Mouse (Mus musculus) MEL (cell line): ENCODE results near the gene Asb8. TPM values are rescaled to one million over a fixed set of nuclear protein-coding genes. Genes with fewer than 3 reads are reported as not detected.

Experiments used
- DNase-seq: peaks from one replicate; pipeline ENCODE4 v3.0.0; 2011; ENCODE audit warnings: low read depth, low spot score
- H3K27ac ChIP-seq: 2 replicates; pipeline ENCODE4 v1.5.1; 2012; ENCODE audit warnings: low read depth, mild to moderate bottlenecking, control low read depth, low read length, moderate library complexity; ENCODE audit not compliant: control insufficient read depth
- H3K27me3 ChIP-seq, 2 experiments: fragments of 150-350 bp in 1 of 2; sonication (generic) in 1 of 2; 2 replicates each; pipeline ENCODE4 v1.6.1; 2012; ENCODE audit warnings: low read length in 2 of 2, mild to moderate bottlenecking in 2 of 2, improper control_type of control experiment in 1 of 2, moderate library complexity in 1 of 2; ENCODE audit not compliant: insufficient read depth in 2 of 2, control insufficient read depth in 1 of 2
- H3K36me3 ChIP-seq, 2 experiments: 2 replicates each; pipeline ENCODE4 v1.6.1; 2012 to 2014; ENCODE audit warnings: low read length in 2 of 2, improper control_type of control experiment in 1 of 2, inconsistent platforms in 1 of 2, mild to moderate bottlenecking in 1 of 2; ENCODE audit not compliant: insufficient read depth in 2 of 2, control insufficient read depth in 1 of 2
- H3K4me1 ChIP-seq, 2 experiments: fragments of 150-350 bp in 1 of 2; sonication (generic) in 1 of 2; 2 replicates each; pipeline ENCODE4 v1.6.1; 2012; ENCODE audit warnings: low read length in 2 of 2, improper control_type of control experiment in 1 of 2, mild to moderate bottlenecking in 1 of 2; ENCODE audit not compliant: insufficient read depth in 2 of 2, control insufficient read depth in 1 of 2
- H3K4me3 ChIP-seq, 2 experiments: fragments of 150-350 bp in 1 of 2; sonication (generic) in 1 of 2; 2 replicates each; pipeline ENCODE4 v1.5.1; 2012; ENCODE audit warnings: low read depth in 2 of 2, low read length in 2 of 2, mild to moderate bottlenecking in 2 of 2, moderate library complexity in 2 of 2, control low read depth in 1 of 2, improper control_type of control experiment in 1 of 2; ENCODE audit not compliant: control insufficient read depth in 1 of 2, insufficient read depth in 1 of 2
- H3K79me2 ChIP-seq: 2 replicates; pipeline ENCODE4 v1.6.1; 2012; ENCODE audit warnings: mild to moderate bottlenecking, low read length, moderate library complexity; ENCODE audit not compliant: control insufficient read depth, poor library complexity, insufficient read depth
- H3K9ac ChIP-seq: 2 replicates; pipeline ENCODE4 v1.6.1; 2012; ENCODE audit warnings: low read depth, mild to moderate bottlenecking, control low read depth, low read length, moderate library complexity; ENCODE audit not compliant: control insufficient read depth, poor library complexity, severe bottlenecking
- H3K9me3 ChIP-seq: fragments of 150-350 bp; sonication (generic); replicated peaks from 2 replicates; pipeline ENCODE4 v1.6.1; 2012; ENCODE audit warnings: mild to moderate bottlenecking, low read length, improper control_type of control experiment, moderate library complexity; ENCODE audit not compliant: insufficient read depth
- BHLHE40 ChIP-seq: IDR thresholded peaks from 2 replicates; pipeline ENCODE4 v1.6.1; 2012; ENCODE audit warnings: low read depth, mild to moderate bottlenecking, inconsistent platforms, low read length, improper control_type of control experiment, borderline replicate concordance
- ELF1 ChIP-seq: IDR thresholded peaks from 2 replicates; pipeline ENCODE4 v1.6.1; 2014; ENCODE audit warnings: low read depth, mild to moderate bottlenecking, inconsistent platforms, low read length, improper control_type of control experiment, moderate library complexity
- EP300 ChIP-seq, 2 experiments: IDR thresholded peaks; 2 replicates each; pipeline ENCODE4 v1.6.1; 2011; ENCODE audit warnings: improper control_type of control experiment in 2 of 2, low read length in 2 of 2, low read depth in 1 of 2, mild to moderate bottlenecking in 1 of 2
- ETS1 ChIP-seq: IDR thresholded peaks from 2 replicates; pipeline ENCODE4 v1.6.1; 2012; ENCODE audit warnings: low read depth, mild to moderate bottlenecking, inconsistent platforms, low read length, improper control_type of control experiment, moderate library complexity
- GATA1 ChIP-seq: IDR thresholded peaks from 2 replicates; pipeline ENCODE4 v1.6.1; 2011; ENCODE audit warnings: low read depth, low read length, improper control_type of control experiment
- KAT2A ChIP-seq: conservative IDR thresholded peaks from 2 replicates; pipeline ENCODE4 v1.6.1; 2012; ENCODE audit warnings: low read depth, low read length, improper control_type of control experiment, inconsistent platforms
- MAFK ChIP-seq: IDR thresholded peaks from 2 replicates; pipeline ENCODE4 v1.6.1; 2011; ENCODE audit warnings: low read depth, mild to moderate bottlenecking, low read length, improper control_type of control experiment, borderline replicate concordance
- MAX ChIP-seq: IDR thresholded peaks from 2 replicates; pipeline ENCODE4 v1.6.1; 2011; ENCODE audit warnings: low read length, improper control_type of control experiment
- MYB ChIP-seq: IDR thresholded peaks from 2 replicates; pipeline ENCODE4 v1.6.1; 2011; ENCODE audit warnings: mild to moderate bottlenecking, low read depth, low read length, improper control_type of control experiment
- RCOR1 ChIP-seq: IDR thresholded peaks from 2 replicates; pipeline ENCODE4 v1.6.1; 2012; ENCODE audit warnings: low read depth, mild to moderate bottlenecking, inconsistent platforms, low read length, improper control_type of control experiment
- SIN3A ChIP-seq: IDR thresholded peaks from 2 replicates; pipeline ENCODE4 v1.6.1; 2012; ENCODE audit warnings: low read length, improper control_type of control experiment, inconsistent platforms
- TCF12 ChIP-seq: IDR thresholded peaks from 2 replicates; pipeline ENCODE4 v1.6.1; 2014; ENCODE audit warnings: low read depth, mild to moderate bottlenecking, inconsistent platforms, low read length, improper control_type of control experiment, moderate library complexity
- USF1 ChIP-seq: IDR thresholded peaks from 2 replicates; pipeline ENCODE4 v1.6.1; 2014; ENCODE audit warnings: low read depth, mild to moderate bottlenecking, inconsistent platforms, low read length, improper control_type of control experiment, moderate library complexity
- ZNF384 ChIP-seq: IDR thresholded peaks from 2 replicates; pipeline ENCODE4 v1.6.1; 2012; ENCODE audit warnings: low read depth, mild to moderate bottlenecking, inconsistent platforms, low read length, improper control_type of control experiment
- polyA plus RNA-seq, 2 experiments: library from polyadenylated mRNA; stranded (reverse) in 1 of 2; unstranded in 1 of 2; fragments of >175 nt in 1 of 2; fragments of >200 nt in 1 of 2; gene quantifications; 2 replicates each; pipeline versions ENCODE4 v1.2.1 to v1.2.4; 2012; ENCODE audit warnings: low replicate concordance in 2 of 2, low read depth in 1 of 2; ENCODE audit not compliant: insufficient read length in 2 of 2, insufficient read depth in 1 of 2, missing spikeins in 1 of 2
- total RNA-seq: library from RNA; depleted of rRNA; stranded (reverse); fragments of 300-350 nt; gene quantifications from 2 replicates; pipeline ENCODE4 v1.2.3, GENCODE M21; 2012

Gene Asb8
- total and polyA plus RNA-seq, 3 experiments: 33.1 to 38.2 TPM; not detected in 1

- peak; percentile 52; the same call in 1 of the 2 replicates for TF ChIP-seq USF1
- TF ChIP-seq BHLHE40: peak; percentile 89; the same call in 1 of the 2 replicates
- TF ChIP-seq ELF1: peak; percentile 34; the same call in 1 of the 2 replicates
- 0 out of 2 replicates have a peak, but pooled peaks have one; percentile 17 for TF ChIP-seq TCF12
- no peak for TF ChIP-seq KAT2A
- TF ChIP-seq SIN3A: no peak
- TF ChIP-seq ZNF384: no peak
- TF ChIP-seq MAX: peak; percentile 14; the same call in 1 of the 2 replicates
- TF ChIP-seq ETS1: peak; percentile 52; the same call in 1 of the 2 replicates
- TF ChIP-seq GATA1: peak; percentile 82
- peak in 1 of 2 experiments; percentile 24; a peak in 1 of 4 replicates for TF ChIP-seq EP300 (IDR thresholded peaks at IDR 0.05; ENCODE audit: low read depth in 1 of 2, low read length in 2 of 2)
- TF ChIP-seq RCOR1: 0 out of 2 replicates have a peak, but pooled peaks have one; percentile 47
- no peak for TF ChIP-seq MYB
- Histone ChIP-seq H3K9ac (0 out of 2 replicates have a peak overlapping the region, but pooled peaks have one; percentile 1), H3K36me3 (peaks cover 32 to 33% of the 10 kb centered on the region in 2 experiments), H3K79me2 (peaks cover 2% of the 10 kb centered on the region; the same call in 1 of the 2 replicates), H3K27me3 (no peaks in the 10 kb centered on the region), H3K9me3 (no peaks in the 10 kb centered on the region), H3K4me3 (no peak overlapping the region), H3K27ac (peak overlapping the region; percentile 69), H3K4me1 (peaks cover 34 to 37% of the 10 kb centered on the region in 2 experiments)
- DNase-seq: peak; percentile 57
Measured at GRCm38 (mm10) chr15:98115779-98116163, 49.7 kb downstream of the Asb8 start.

GRCm38 (mm10) chr15:98114852-98115778, 50.3 kb downstream of the Asb8 start:
- no peak overlapping the region for H3K9ac ChIP-seq
- H3K4me1 ChIP-seq: peaks cover 37% of the 10 kb centered on the region in 2 experiments

More at GRCm38 (mm10) chr15:98114852-98115778, 50.3 kb downstream of the Asb8 start:
- peaks cover 32 to 33% of the 10 kb centered on the region in 2 experiments for H3K36me3 ChIP-seq
- H3K79me2 ChIP-seq: peaks cover 2% of the 10 kb centered on the region; the same call in 1 of the 2 replicates
- H3K4me3 ChIP-seq: no peak overlapping the region
- H3K27ac ChIP-seq: peak overlapping the region; percentile 69
- no peaks in the 10 kb centered on the region for H3K9me3 ChIP-seq
- TF ChIP-seq MAFK (no peak), ZNF384 (no peak)
- no peak for DNase-seq
- H3K27me3 ChIP-seq: no peaks in the 10 kb centered on the region
